Mouse (Mus musculus) liver, embryonic 15.5 days (tissue): ENCODE data around the gene Hist1h2bj. TPM values are rescaled to one million over a fixed set of nuclear protein-coding genes. Genes with fewer than 3 reads are reported as not detected.
"Not testable (repeated sequence)": the region's sequence is repeated elsewhere in the genome, so short reads cannot be mapped to it uniquely, and the experiment has no call there.

Experiments
- ATAC-seq: fragments of 200-750 bp; cut with Nextera tagmentation; 2 replicates; pipeline ENCODE4 v1.8.0; 2017; ENCODE audit warnings: moderate number of reproducible peaks, mild to moderate bottlenecking, moderate library complexity; ENCODE audit not compliant: insufficient read depth
- H3K27ac ChIP-seq: fragments of 300-500 bp; sonication (generic); replicated peaks from 2 replicates; pipeline ENCODE4 v1.5.1; 2015; ENCODE audit warnings: mild to moderate bottlenecking, inconsistent platforms
- H3K27me3 ChIP-seq: fragments of 300-500 bp; sonication (generic); 2 replicates; pipeline ENCODE4 v1.6.1; 2015; ENCODE audit warnings: mild to moderate bottlenecking, inconsistent platforms
- H3K36me3 ChIP-seq: fragments of 300-500 bp; sonication (generic); replicated peaks from 2 replicates; pipeline ENCODE4 v1.6.1; 2015; ENCODE audit warnings: moderate library complexity, mild to moderate bottlenecking, inconsistent platforms
- H3K4me1 ChIP-seq: fragments of 300-500 bp; sonication (generic); replicated peaks from 2 replicates; pipeline ENCODE4 v1.6.1; 2015; ENCODE audit warnings: inconsistent platforms
- H3K4me2 ChIP-seq: fragments of 300-500 bp; sonication (generic); 2 replicates; pipeline ENCODE4 v1.6.1; 2015; ENCODE audit warnings: moderate library complexity, mild to moderate bottlenecking, inconsistent platforms
- H3K4me3 ChIP-seq: fragments of 300-500 bp; sonication (generic); replicated peaks from 2 replicates; pipeline ENCODE4 v1.5.1; 2015; ENCODE audit warnings: mild to moderate bottlenecking, inconsistent platforms
- H3K9ac ChIP-seq: fragments of 300-500 bp; sonication (generic); 2 replicates; pipeline ENCODE4 v1.6.1; 2015; ENCODE audit warnings: moderate library complexity, mild to moderate bottlenecking, inconsistent platforms
- H3K9me3 ChIP-seq: fragments of 300-500 bp; sonication (generic); replicated peaks from 2 replicates; pipeline ENCODE4 v1.6.1; 2016; ENCODE audit warnings: inconsistent platforms
- WGBS: fragments of 180-500 bp; shearing (Covaris S2); methylation state at CpG from one replicate; pipeline ENCODE4 v1.1.7; 2015; ENCODE audit warnings: mixed read lengths; ENCODE audit not compliant: insufficient replicate concordance; 5-methylcytosine and 5-hydroxymethylcytosine counted together
- polyA plus RNA-seq: library from polyadenylated mRNA; unstranded; fragments of >200 nt; fragmentation: Nextera tagmentation; extraction: Ambion mirVana; gene quantifications from 2 replicates; pipeline ENCODE4 v1.2.1, GENCODE M21; 2015

The Hist1h2bj gene
- polyA plus RNA-seq, 1 experiment from 2014 or later: 17.5 TPM

GRCm38 (mm10) chr13:22041142-22041536 lies 1.9 kb upstream of the Hist1h2bj start, which contains the start of gene Hist1h4i:
Gene Hist1h4i (minus strand): TSS chr13:22041362.
- Histone ChIP-seq H3K4me2 (peak within 1 kb of the TSS; percentile 72), H3K4me1 (peaks cover 66% of the 10 kb centered on the region), H3K9ac (peak within 1 kb of the TSS; percentile 77), H3K4me3 (peak within 1 kb of the TSS; percentile 56), H3K27ac (peak within 1 kb of the TSS; percentile 100)
- ATAC-seq: peak; percentile 42
- H3K9me3 ChIP-seq, H3K27me3 ChIP-seq, H3K36me3 ChIP-seq: not testable (repeated sequence)
- under 1% methylated on average over 27 of the region's 27 CpGs for WGBS

GRCm38 (mm10) chr13:22041651-22042567 lies 1.1 kb upstream of the Hist1h2bj start:
- no peaks in the 10 kb centered on the region for H3K36me3 ChIP-seq
- WGBS: 3% methylated on average over 13 of the region's 13 CpGs
- H3K4me1 ChIP-seq: peaks cover 61% of the 10 kb centered on the region
- no peaks in the 10 kb centered on the region for H3K9me3 ChIP-seq
- no peak for ATAC-seq
- peak overlapping the region; percentile 77 for H3K9ac ChIP-seq
- H3K27ac ChIP-seq: peak overlapping the region; percentile 100
- H3K4me3 ChIP-seq: peak overlapping the region; percentile 56
- peak overlapping the region; percentile 72 for H3K4me2 ChIP-seq
- H3K27me3 ChIP-seq: no peaks in the 10 kb centered on the region

- peaks cover 48% of the 10 kb centered on the region for H3K4me1 ChIP-seq
- H3K9me3 ChIP-seq: no peaks in the 10 kb centered on the region
- peak overlapping the region; percentile 58 for H3K9ac ChIP-seq
- peak overlapping the region; percentile 48 for H3K4me3 ChIP-seq
- 2% methylated on average over 14 of the region's 14 CpGs for WGBS
- peak; percentile 8 for ATAC-seq
- peak overlapping the region; percentile 97 for H3K27ac ChIP-seq
- H3K36me3 ChIP-seq: no peaks in the 10 kb centered on the region
- peak overlapping the region; percentile 60 for H3K4me2 ChIP-seq
- H3K27me3 ChIP-seq: no peaks in the 10 kb centered on the region
Measured at GRCm38 (mm10) chr13:22043503-22044431, 753 bp downstream of the Hist1h2bj start.

- 83% methylated on average over 6 of the region's 6 CpGs for WGBS
- ATAC-seq: no peak
- Histone ChIP-seq H3K4me2 (peak overlapping the region; percentile 60), H3K9me3 (no peaks in the 10 kb centered on the region), H3K27ac (peak overlapping the region; percentile 97), H3K36me3 (no peaks in the 10 kb centered on the region), H3K27me3 (no peaks in the 10 kb centered on the region), H3K4me3 (peak overlapping the region; percentile 48), H3K4me1 (peaks cover 49% of the 10 kb centered on the region), H3K9ac (peak overlapping the region; percentile 58)
Measured at GRCm38 (mm10) chr13:22044432-22045155, 1.6 kb downstream of the Hist1h2bj start.

- 26% methylated on average over 2 of the region's 2 CpGs for WGBS
- Histone ChIP-seq H3K4me2 (peak overlapping the region; percentile 60), H3K27me3 (no peaks in the 10 kb centered on the region), H3K9ac (no peak overlapping the region), H3K4me1 (peaks cover 49% of the 10 kb centered on the region), H3K9me3 (no peaks in the 10 kb centered on the region), H3K36me3 (no peaks in the 10 kb centered on the region), H3K4me3 (peak overlapping the region; percentile 9), H3K27ac (peak overlapping the region; percentile 42)
- ATAC-seq: no peak
Measured at GRCm38 (mm10) chr13:22045311-22045710, 2.3 kb downstream of the Hist1h2bj start.

GRCm38 (mm10) chr13:22049041-22049440 lies 6.0 kb downstream of the Hist1h2bj start:
- 76% methylated on average over 2 of the region's 2 CpGs for WGBS
- no peaks in the 10 kb centered on the region for H3K36me3 ChIP-seq
- H3K4me1 ChIP-seq: peaks cover 55% of the 10 kb centered on the region
- peak overlapping the region; percentile 19; the same call in 1 of the 2 replicates for H3K4me2 ChIP-seq
- no peaks in the 10 kb centered on the region; the same call in 1 of the 2 replicates for H3K27me3 ChIP-seq
- H3K27ac ChIP-seq: no peak overlapping the region
- H3K9me3 ChIP-seq: no peaks in the 10 kb centered on the region
- no peak for ATAC-seq
- no peak overlapping the region for H3K9ac ChIP-seq
- no peak overlapping the region for H3K4me3 ChIP-seq

GRCm38 (mm10) chr13:22049737-22050440 lies 6.9 kb downstream of the Hist1h2bj start:
- ATAC-seq: no peak
- H3K4me1 ChIP-seq: peaks cover 47% of the 10 kb centered on the region
- 2% methylated on average over 14 of the region's 14 CpGs for WGBS
- peak overlapping the region; percentile 61 for H3K4me3 ChIP-seq
- peak overlapping the region; percentile 88 for H3K4me2 ChIP-seq
- peak overlapping the region; percentile 54 for H3K9ac ChIP-seq
- no peaks in the 10 kb centered on the region; the same call in 1 of the 2 replicates for H3K27me3 ChIP-seq
- no peaks in the 10 kb centered on the region for H3K9me3 ChIP-seq
- peak overlapping the region; percentile 65 for H3K27ac ChIP-seq
- no peaks in the 10 kb centered on the region for H3K36me3 ChIP-seq

GRCm38 (mm10) chr13:22050591-22051522 lies 7.8 kb downstream of the Hist1h2bj start:
- Histone ChIP-seq H3K36me3 (no peaks in the 10 kb centered on the region), H3K27me3 (no peaks in the 10 kb centered on the region; the same call in 1 of the 2 replicates), H3K9me3 (no peaks in the 10 kb centered on the region), H3K27ac (peak overlapping the region; percentile 65), H3K9ac (peak overlapping the region; percentile 54), H3K4me2 (peak overlapping the region; percentile 88), H3K4me1 (peaks cover 37% of the 10 kb centered on the region), H3K4me3 (peak overlapping the region; percentile 61)
- ATAC-seq: peak; percentile 95
- WGBS: under 1% methylated on average over 52 of the region's 52 CpGs

- Histone ChIP-seq H3K27me3 (no peaks in the 10 kb centered on the region; the same call in 1 of the 2 replicates), H3K27ac (no peak overlapping the region), H3K36me3 (no peaks in the 10 kb centered on the region), H3K4me1 (peaks cover 33% of the 10 kb centered on the region), H3K9ac (peak overlapping the region; percentile 54), H3K9me3 (no peaks in the 10 kb centered on the region), H3K4me2 (peak overlapping the region; percentile 88), H3K4me3 (peak overlapping the region; percentile 61)
- 11% methylated on average over 5 of the region's 5 CpGs for WGBS
- ATAC-seq: no peak
Measured at GRCm38 (mm10) chr13:22051523-22051859, 8.5 kb downstream of the Hist1h2bj start.
